Mouse (Mus musculus) hindbrain, embryonic 15.5 days (tissue): ENCODE measurements around the gene Gm21970. TPM values are rescaled to one million over a fixed set of nuclear protein-coding genes. Genes with fewer than 3 reads are reported as not detected.
A peak's percentile ranks its signal among the peaks of the same experiment; 100 is the strongest.

Experiments
- ATAC-seq: fragments of 200-750 bp; cut with Nextera tagmentation; 2 replicates; pipeline ENCODE4 v1.8.0; 2017; ENCODE audit warnings: low read depth, moderate number of reproducible peaks, moderate TSS enrichment; ENCODE audit not compliant: low FRiP score
- H3K27ac ChIP-seq: fragments of 300-500 bp; sonication (generic); replicated peaks from 2 replicates; pipeline ENCODE4 v1.5.1; 2015; ENCODE audit warnings: mild to moderate bottlenecking, inconsistent platforms
- H3K27me3 ChIP-seq: fragments of 300-500 bp; sonication (generic); 2 replicates; pipeline ENCODE4 v1.6.1; 2015; ENCODE audit warnings: control low read depth, inconsistent platforms
- H3K36me3 ChIP-seq: fragments of 300-500 bp; sonication (generic); 2 replicates; pipeline ENCODE4 v1.6.1; 2015; ENCODE audit warnings: control low read depth, inconsistent platforms
- H3K4me1 ChIP-seq: fragments of 300-500 bp; sonication (generic); replicated peaks from 2 replicates; pipeline ENCODE4 v1.6.1; 2015; ENCODE audit warnings: control low read depth, inconsistent platforms
- H3K4me2 ChIP-seq: fragments of 300-500 bp; sonication (generic); 2 replicates; pipeline ENCODE4 v1.6.1; 2015; ENCODE audit warnings: moderate library complexity, mild to moderate bottlenecking, inconsistent platforms
- H3K4me3 ChIP-seq: fragments of 300-500 bp; sonication (generic); 2 replicates; pipeline ENCODE4 v1.5.1; 2015; ENCODE audit warnings: mild to moderate bottlenecking, inconsistent platforms
- H3K9ac ChIP-seq: fragments of 300-500 bp; sonication (generic); 2 replicates; pipeline ENCODE4 v1.6.1; 2015; ENCODE audit warnings: inconsistent platforms
- H3K9me3 ChIP-seq: fragments of 300-500 bp; sonication (generic); 2 replicates; pipeline ENCODE4 v1.6.1; 2016; ENCODE audit warnings: control low read depth, inconsistent platforms
- WGBS: fragments of 180-500 bp; shearing (Covaris S2); methylation state at CpG from one replicate; pipeline ENCODE4 v1.1.7; 2015; 5-methylcytosine and 5-hydroxymethylcytosine counted together
- polyA plus RNA-seq: library from polyadenylated mRNA; unstranded; fragments of >200 nt; fragmentation: Nextera tagmentation; extraction: Ambion mirVana; gene quantifications from 2 replicates; pipeline ENCODE4 v1.2.1, GENCODE M21; 2015

Gm21970 gene
- polyA plus RNA-seq, 1 experiment from 2014 or later: not detected

DNA sequence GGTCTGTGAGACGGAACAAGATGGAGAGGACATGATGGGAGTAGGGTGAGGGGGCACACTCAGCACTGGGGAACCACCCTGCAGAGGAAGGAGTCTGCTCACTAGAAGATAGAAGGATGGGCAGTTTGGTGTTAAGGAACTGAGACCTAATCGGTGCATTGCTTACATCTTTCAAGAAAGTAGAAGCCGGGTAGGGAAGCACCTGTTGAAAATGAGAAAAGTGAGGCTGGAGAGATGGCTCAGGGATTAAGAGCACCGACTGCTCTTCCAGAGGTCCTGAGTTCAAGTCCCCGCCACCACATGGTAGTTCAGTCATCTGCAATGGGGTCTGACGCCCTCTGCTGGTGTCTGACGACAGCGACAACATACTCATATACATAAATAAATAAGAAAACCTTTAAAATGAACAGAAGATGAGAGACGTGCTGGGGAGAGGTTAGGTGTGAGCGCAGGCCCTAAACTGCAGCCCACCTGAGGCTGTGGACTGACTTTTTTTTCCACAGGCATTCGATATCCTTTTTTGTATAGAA lies 68.4 kb downstream of the Gm21970 start:
- Histone ChIP-seq H3K9ac (no peak overlapping the region), H3K4me3 (no peak overlapping the region), H3K27me3 (no peaks in the 10 kb centered on the region), H3K9me3 (no peaks in the 10 kb centered on the region), H3K4me1 (peaks cover 5% of the 10 kb centered on the region; the same call in 1 of the 2 replicates), H3K27ac (no peak overlapping the region), H3K4me2 (no peak overlapping the region), H3K36me3 (no peaks in the 10 kb centered on the region)
- no peak for ATAC-seq
- WGBS: 78% methylated on average over 11 of the region's 11 CpGs

DNA sequence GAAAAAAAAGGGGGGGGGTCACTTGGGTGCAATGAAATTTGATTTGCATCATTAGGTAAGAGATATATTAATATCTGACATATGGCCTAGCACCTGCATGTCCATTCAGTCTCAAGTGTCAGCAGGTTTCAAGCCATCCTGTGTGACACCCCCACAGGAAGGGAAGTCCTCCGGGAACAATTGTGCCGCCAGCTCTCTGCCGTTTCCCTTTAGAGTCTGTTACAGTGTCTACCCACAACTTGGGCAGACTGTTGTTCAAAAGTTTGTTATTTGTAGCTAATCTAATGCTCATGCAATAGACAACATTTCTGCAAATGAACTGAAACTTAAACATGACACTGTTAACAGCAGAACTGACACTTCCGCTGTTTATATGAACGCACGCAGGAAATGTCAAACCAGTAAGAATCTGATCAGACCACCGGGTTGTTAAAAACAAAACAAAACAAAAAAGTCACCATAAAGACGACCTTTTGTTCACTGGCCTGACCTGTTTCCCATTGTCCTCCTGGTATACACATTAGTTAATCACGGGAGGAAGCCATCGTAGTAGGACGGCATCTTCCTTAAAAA lies 69.6 kb downstream of the Gm21970 start:
- Histone ChIP-seq H3K27me3 (no peaks in the 10 kb centered on the region), H3K4me2 (no peak overlapping the region), H3K36me3 (no peaks in the 10 kb centered on the region), H3K27ac (no peak overlapping the region), H3K9ac (no peak overlapping the region), H3K9me3 (no peaks in the 10 kb centered on the region), H3K4me3 (no peak overlapping the region), H3K4me1 (peaks cover 15% of the 10 kb centered on the region)
- no peak for ATAC-seq
- WGBS: 63% methylated on average over 11 of the region's 11 CpGs

DNA sequence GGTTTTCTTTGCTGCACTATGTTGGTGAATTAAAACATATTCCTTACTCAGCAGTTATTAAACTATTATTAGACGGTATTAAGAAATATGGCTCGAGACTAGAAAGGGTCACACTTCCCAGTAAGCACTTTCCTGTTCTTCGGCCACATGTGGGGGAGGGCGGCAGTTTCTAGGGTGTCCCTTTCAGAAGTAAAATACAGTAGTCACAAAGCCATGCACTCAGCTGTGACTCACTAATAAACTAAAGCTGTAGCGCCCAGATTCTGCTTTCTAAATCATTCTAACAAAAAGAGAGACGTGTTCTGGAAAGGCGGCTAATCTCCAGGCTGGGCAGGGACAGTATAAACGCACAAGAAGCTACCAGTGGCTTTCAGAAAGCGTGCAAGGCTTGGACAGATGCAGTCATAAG lies 70.3 kb downstream of the Gm21970 start:
- Histone ChIP-seq H3K27ac (no peak overlapping the region), H3K27me3 (no peaks in the 10 kb centered on the region), H3K9ac (no peak overlapping the region), H3K4me3 (no peak overlapping the region), H3K4me2 (no peak overlapping the region), H3K9me3 (no peaks in the 10 kb centered on the region), H3K4me1 (peaks cover 21% of the 10 kb centered on the region), H3K36me3 (no peaks in the 10 kb centered on the region)
- whole genome bisulfite sequencing: 65% methylated on average over 9 of the region's 9 CpGs
- ATAC-seq: no peak

DNA sequence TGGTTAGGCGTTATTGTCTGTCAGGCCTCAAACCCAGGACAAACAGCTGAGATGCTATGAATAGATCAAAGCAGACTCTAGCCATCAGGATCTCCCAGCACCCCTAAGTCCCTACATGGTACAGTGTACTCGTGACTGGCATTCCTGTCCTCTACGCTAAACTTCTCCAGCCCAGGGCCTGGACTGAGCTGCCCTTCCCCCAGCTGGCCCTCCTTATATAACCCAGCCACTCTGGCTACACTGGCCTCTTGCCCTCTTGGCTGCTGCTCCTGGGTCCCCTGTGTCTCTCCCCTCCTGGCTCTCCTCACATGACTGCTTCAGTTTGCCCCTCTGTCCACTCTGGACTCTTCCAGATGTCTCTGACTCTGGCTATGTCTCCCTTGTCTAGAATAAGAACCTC lies 71.1 kb downstream of the Gm21970 start:
- H3K4me1 ChIP-seq: peaks cover 23% of the 10 kb centered on the region
- H3K27ac ChIP-seq: no peak overlapping the region
- no peak overlapping the region for H3K4me3 ChIP-seq
- WGBS: 79% methylated on average over 3 of the region's 3 CpGs
- H3K36me3 ChIP-seq: no peaks in the 10 kb centered on the region
- no peak overlapping the region for H3K9ac ChIP-seq
- H3K4me2 ChIP-seq: no peak overlapping the region
- H3K9me3 ChIP-seq: no peaks in the 10 kb centered on the region
- H3K27me3 ChIP-seq: no peaks in the 10 kb centered on the region
- ATAC-seq: no peak

DNA sequence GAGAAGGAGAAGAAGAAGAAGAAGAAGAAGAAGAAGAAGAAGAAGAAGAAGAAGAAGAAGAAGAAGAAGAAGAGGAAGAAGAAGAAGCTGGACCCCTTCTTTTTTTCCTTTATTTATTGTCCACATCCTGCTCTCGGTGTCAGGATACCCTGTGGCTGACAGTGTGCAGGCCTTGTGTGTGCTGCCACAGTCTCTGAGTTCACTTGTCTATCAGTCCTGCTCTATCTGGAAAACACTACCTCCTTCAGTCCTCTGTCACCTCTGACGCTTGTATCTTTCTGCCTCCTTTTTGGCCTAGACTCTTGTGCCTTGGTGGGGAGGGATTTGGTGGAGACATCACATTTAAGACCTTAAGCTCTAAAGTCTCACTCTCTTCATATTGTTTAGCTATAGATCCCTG lies 71.9 kb downstream of the Gm21970 start:
- WGBS: 84% methylated on average over 2 of the region's 2 CpGs
- no peak for ATAC-seq
- Histone ChIP-seq H3K36me3 (no peaks in the 10 kb centered on the region), H3K27me3 (no peaks in the 10 kb centered on the region), H3K27ac (no peak overlapping the region), H3K4me2 (no peak overlapping the region), H3K9ac (no peak overlapping the region), H3K4me3 (no peak overlapping the region), H3K4me1 (peaks cover 23% of the 10 kb centered on the region), H3K9me3 (no peaks in the 10 kb centered on the region)

DNA sequence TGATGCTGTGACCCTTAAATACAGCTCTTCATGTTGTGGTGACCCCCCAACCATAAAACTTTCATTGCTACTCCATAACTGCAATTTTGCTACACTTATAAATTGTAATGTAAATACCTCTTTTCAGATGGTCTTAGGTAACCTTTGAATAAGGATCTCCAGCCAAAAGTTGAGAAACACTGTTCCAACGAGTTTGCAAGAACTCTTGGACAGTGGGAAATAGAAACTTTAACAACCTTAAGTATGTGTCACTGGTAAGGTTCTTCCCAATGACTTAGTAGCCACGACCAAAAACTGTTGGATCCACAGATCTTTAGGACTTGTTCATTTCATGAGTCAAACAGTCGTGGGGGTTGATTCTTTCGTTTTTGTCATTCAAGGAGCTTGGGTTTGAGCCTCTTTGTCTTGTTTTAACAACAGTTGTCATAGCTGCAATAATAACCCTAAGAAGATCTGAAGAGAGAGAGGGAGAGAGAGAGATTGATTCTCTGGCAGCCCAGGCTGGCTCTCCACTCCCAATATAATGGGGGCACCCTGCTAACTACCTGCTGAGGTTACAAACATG lies 72.4 kb downstream of the Gm21970 start:
- H3K9ac ChIP-seq: peak overlapping the region; percentile 66
- no peaks in the 10 kb centered on the region for H3K9me3 ChIP-seq
- peak overlapping the region; percentile 85 for H3K27ac ChIP-seq
- H3K27me3 ChIP-seq: no peaks in the 10 kb centered on the region
- no peaks in the 10 kb centered on the region for H3K36me3 ChIP-seq
- H3K4me2 ChIP-seq: peak overlapping the region; percentile 75
- peak overlapping the region; percentile 53 for H3K4me3 ChIP-seq
- no peak for ATAC-seq
- WGBS: 88% methylated on average over 4 of the region's 4 CpGs
- H3K4me1 ChIP-seq: peaks cover 23% of the 10 kb centered on the region

DNA sequence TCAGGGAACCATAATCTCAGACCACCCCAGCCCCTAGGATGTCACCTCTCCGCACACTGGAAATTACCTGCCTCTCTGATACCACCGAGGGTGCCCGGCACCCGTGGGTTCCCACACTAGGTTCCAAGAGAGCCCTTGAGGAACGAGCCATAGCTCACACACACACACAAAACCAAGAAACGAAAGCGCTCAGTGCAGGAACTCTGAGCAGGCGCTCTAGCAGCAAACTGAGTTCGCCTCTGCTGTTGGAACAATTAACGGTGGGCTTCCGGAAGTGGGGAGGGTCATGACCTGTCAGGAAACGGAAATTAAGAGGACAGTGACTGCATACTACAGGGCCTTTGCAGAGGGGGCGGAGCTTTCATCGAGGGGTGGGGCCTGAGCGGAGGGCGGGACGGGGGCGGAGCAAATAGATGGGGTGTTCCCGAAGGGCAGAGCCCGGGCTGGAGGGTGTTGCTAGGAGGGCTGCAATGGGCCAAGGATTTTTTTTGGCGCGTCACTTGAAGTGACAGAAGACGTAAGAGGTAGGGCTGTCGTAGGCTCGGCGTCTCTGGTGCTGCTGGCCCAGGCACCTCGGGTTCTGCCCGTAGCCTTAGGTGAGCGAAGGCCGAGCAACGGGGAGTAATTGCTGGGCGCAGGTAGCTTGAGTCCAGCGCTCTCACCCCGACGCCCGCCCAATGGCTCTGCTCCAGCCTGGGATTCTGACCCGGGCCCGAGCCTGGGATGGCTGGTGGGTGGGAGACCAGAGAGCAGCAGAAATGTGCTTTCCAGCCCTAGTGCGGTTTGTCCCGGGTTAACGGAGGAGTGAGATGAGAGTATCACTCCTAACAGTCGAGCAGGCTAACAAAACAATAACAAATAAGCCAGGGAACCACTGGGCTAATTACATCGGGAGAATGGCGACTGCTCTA lies 73.3 kb downstream of the Gm21970 start:
- Histone ChIP-seq H3K9ac (peak overlapping the region; percentile 66), H3K4me3 (peak overlapping the region; percentile 53), H3K9me3 (no peaks in the 10 kb centered on the region), H3K4me1 (peaks cover 23% of the 10 kb centered on the region), H3K27me3 (no peaks in the 10 kb centered on the region), H3K36me3 (no peaks in the 10 kb centered on the region), H3K27ac (peak overlapping the region; percentile 85), H3K4me2 (peak overlapping the region; percentile 75)
- ATAC-seq: peak; percentile 98
- WGBS: 1% methylated on average over 44 of the region's 44 CpGs

DNA sequence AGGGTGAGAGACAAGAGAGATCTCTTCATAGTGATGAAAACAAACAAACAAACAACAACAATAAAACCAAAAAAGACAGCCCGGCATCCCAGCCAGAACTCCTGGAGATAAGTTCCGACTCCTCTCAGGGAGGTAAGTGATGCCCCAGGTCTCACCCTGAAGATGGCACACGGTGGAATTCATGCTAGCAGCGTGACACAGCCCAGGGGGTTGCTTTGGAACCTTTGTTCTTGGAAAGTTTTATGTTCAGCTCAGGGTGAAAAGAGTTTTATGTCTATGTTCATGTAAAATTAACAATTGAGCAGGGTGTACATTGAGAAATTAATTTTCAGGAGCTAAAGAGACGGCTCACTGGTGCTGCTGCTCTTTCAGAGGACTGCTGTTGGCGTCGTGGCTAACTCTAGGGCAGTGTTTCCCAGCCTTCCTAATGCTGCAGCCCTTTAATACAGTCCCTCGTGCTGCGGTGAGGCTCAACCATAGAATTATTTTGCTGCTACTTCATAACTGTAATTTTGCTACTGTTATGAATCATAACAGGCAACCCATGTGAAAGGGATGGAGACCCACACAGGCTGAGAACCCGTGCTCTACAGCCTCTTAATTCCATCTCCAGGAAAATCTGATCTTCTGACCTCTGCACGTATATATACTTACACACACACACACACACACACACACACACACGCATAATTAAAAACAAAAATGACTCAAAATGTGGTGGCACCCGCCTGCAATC lies 74.2 kb downstream of the Gm21970 start:
- Histone ChIP-seq H3K27me3 (no peaks in the 10 kb centered on the region), H3K4me1 (peaks cover 23% of the 10 kb centered on the region), H3K36me3 (no peaks in the 10 kb centered on the region), H3K9ac (peak overlapping the region; percentile 51), H3K9me3 (no peaks in the 10 kb centered on the region), H3K4me2 (peak overlapping the region; percentile 75), H3K27ac (peak overlapping the region; percentile 85; the same call in 1 of the 2 replicates), H3K4me3 (peak overlapping the region; percentile 53)
- 47% methylated on average over 13 of the region's 13 CpGs for whole genome bisulfite sequencing
- no peak for ATAC-seq

DNA sequence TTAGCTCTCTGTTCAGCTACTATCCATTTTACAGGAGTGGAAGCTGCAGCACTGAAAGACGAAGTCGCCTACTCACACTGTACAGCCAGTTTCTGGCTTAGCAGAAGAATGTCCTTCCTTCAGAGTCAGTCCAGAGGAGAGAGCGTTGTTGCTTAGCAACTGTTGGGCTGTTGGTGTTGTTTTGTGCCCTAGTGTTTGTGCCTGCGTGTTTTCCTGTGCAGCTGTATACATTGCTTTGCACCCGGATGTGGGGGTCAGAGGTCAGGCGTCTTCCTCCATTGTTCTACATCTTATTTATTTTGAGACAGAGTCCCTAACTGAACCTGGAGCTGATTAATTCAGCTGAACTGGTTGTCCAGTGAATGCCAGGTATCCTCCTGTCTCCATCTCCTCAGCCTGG lies 75.0 kb downstream of the Gm21970 start:
- no peak overlapping the region for H3K9ac ChIP-seq
- peak overlapping the region; percentile 75 for H3K4me2 ChIP-seq
- no peaks in the 10 kb centered on the region for H3K27me3 ChIP-seq
- 35% methylated on average over 6 of the region's 6 CpGs for WGBS
- H3K4me3 ChIP-seq: no peak overlapping the region
- no peaks in the 10 kb centered on the region for H3K9me3 ChIP-seq
- no peaks in the 10 kb centered on the region for H3K36me3 ChIP-seq
- H3K27ac ChIP-seq: 0 out of 2 replicates have a peak overlapping the region, but pooled peaks have one; percentile 7
- ATAC-seq: no peak
- H3K4me1 ChIP-seq: peaks cover 23% of the 10 kb centered on the region
